Comparison of ENCODE assay signal across 9 mouse cellular contexts in the genomic region with DNA sequence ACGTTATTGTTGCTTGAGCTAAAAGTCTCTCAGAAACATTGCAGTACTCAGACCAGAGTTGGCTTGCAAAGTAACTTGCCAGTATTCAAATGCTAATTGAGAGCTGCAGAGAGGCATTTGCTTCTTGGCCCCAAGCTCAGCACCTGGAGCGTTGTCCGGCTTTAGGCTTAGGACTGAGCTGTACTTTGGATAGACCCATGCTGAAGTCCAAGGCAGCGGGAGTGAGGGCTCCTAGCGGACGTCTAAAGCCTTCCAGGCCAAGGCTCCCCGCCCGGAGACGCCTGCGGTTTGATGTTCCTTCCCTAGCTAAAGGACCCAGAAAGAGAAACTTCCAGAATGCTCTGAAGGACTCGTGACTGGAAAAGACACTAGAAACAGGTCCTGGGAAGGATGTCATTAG. TPM values are rescaled to one million over a fixed set of nuclear protein-coding genes. Genes with fewer than 3 reads are reported as not detected.
DNase-seq lines count a peak whose midpoint lies in the region; ATAC-seq and TF ChIP-seq lines count a peak whose summit lies in the region.
"Had no signal": no experiment of that assay in that cellular context is flagged by ENCODE, and none has a peak within 500 bp of the region (broad histone marks: within the 10 kb centered on the region; RNA-seq: fewer than 3 reads in every experiment).

No protein-coding gene starts in this region.

- 1% methylated on average over 11 of the region's 11 CpGs for WGBS in midbrain, embryonic 10.5 days
- WGBS in midbrain, embryonic 15.5 days: 1% methylated on average over 11 of the region's 11 CpGs
- 2% methylated on average over 11 of the region's 11 CpGs for WGBS in hindbrain, embryonic 10.5 days
- 4% methylated on average over 11 of the region's 11 CpGs for WGBS in stomach, postnatal 0 days

- H3K9ac ChIP-seq in midbrain, embryonic 15.5 days: no peak overlapping the region
- no peak overlapping the region for H3K9ac ChIP-seq in stomach, postnatal 0 days (ENCODE audit: low read length)

- 0 out of 2 replicates have a peak, but pooled peaks cover under 1% of the 10 kb centered on the region for H3K36me3 ChIP-seq in midbrain, embryonic 10.5 days
- H3K36me3 ChIP-seq in midbrain, embryonic 15.5 days (replicated peaks): no peaks in the 10 kb centered on the region
- H3K36me3 ChIP-seq in hindbrain, embryonic 10.5 days: no peaks in the 10 kb centered on the region; the same call in 1 of the 2 replicates
- H3K36me3 ChIP-seq in stomach, postnatal 0 days (ENCODE audit: control insufficient read depth, insufficient read depth, low read length): no peaks in the 10 kb centered on the region

- H3K4me3 ChIP-seq in midbrain, embryonic 10.5 days: peak overlapping the region; percentile 46
- no peak overlapping the region for H3K4me3 ChIP-seq in midbrain, embryonic 15.5 days
- peak overlapping the region; percentile 48; the same call in 1 of the 2 replicates for H3K4me3 ChIP-seq in hindbrain, embryonic 10.5 days
- H3K4me3 ChIP-seq in stomach, postnatal 0 days (ENCODE audit: low read depth, low read length): 0 out of 2 replicates have a peak overlapping the region, but pooled peaks have one; percentile 37
- H3K4me3 ChIP-seq: left cerebral cortex, adult 2 months had no signal

- no peak overlapping the region for H3K27ac ChIP-seq in midbrain, embryonic 10.5 days (replicated peaks)
- no peak overlapping the region for H3K27ac ChIP-seq in midbrain, embryonic 15.5 days
- H3K27ac ChIP-seq in hindbrain, embryonic 10.5 days: no peak overlapping the region
- no peak overlapping the region for H3K27ac ChIP-seq in stomach, postnatal 0 days (replicated peaks)
- H3K27ac ChIP-seq: left cerebral cortex, adult 2 months had no signal

- no peaks in the 10 kb centered on the region for H3K9me3 ChIP-seq in midbrain, embryonic 10.5 days (replicated peaks)
- H3K9me3 ChIP-seq in midbrain, embryonic 15.5 days: no peaks in the 10 kb centered on the region
- H3K9me3 ChIP-seq in hindbrain, embryonic 10.5 days: 0 out of 2 replicates have a peak, but pooled peaks cover 2% of the 10 kb centered on the region
- no peaks in the 10 kb centered on the region for H3K9me3 ChIP-seq in stomach, postnatal 0 days (ENCODE audit: control insufficient read depth, low read length)

- no peak overlapping the region for H3K4me2 ChIP-seq in midbrain, embryonic 15.5 days
- peak overlapping the region; percentile 55; the same call in 1 of the 2 replicates for H3K4me2 ChIP-seq in stomach, postnatal 0 days (replicated peaks; ENCODE audit: low read depth)

- peak; percentile 54 for TF ChIP-seq CTCF in stomach, postnatal 0 days (IDR thresholded peaks at IDR 0.05; ENCODE audit: low read depth)

- ATAC-seq in midbrain, embryonic 15.5 days (replicated peaks): no peak
- ATAC-seq in stomach, postnatal 0 days (ENCODE audit: low FRiP score, low TSS enrichment): no peak

- peaks cover 66% of the 10 kb centered on the region for H3K27me3 ChIP-seq in midbrain, embryonic 10.5 days (ENCODE audit: low read depth, poor library complexity, severe bottlenecking)
- H3K27me3 ChIP-seq in midbrain, embryonic 15.5 days (replicated peaks): peaks cover 56% of the 10 kb centered on the region
- peaks cover 64% of the 10 kb centered on the region for H3K27me3 ChIP-seq in hindbrain, embryonic 10.5 days (ENCODE audit: insufficient read depth, poor library complexity, severe bottlenecking)
- peaks cover 13% of the 10 kb centered on the region; the same call in 1 of the 2 replicates for H3K27me3 ChIP-seq in stomach, postnatal 0 days (ENCODE audit: control insufficient read depth, insufficient read depth, low read length)

- no peak for TF ChIP-seq EP300 in stomach, postnatal 0 days (optimal IDR thresholded peaks at IDR 0.05)

- intact Hi-C loops in gastrocnemius, postnatal 36 days (cut with DNase I): no loop called here
- intact Hi-C loops in left cerebral cortex, postnatal 25 days (cut with DNase I): no loop called here

- H3K4me1 ChIP-seq in midbrain, embryonic 10.5 days: peaks cover 23% of the 10 kb centered on the region
- peaks cover 22% of the 10 kb centered on the region for H3K4me1 ChIP-seq in midbrain, embryonic 15.5 days
- peaks cover 29% of the 10 kb centered on the region for H3K4me1 ChIP-seq in hindbrain, embryonic 10.5 days (replicated peaks)
- H3K4me1 ChIP-seq in stomach, postnatal 0 days (replicated peaks; ENCODE audit: control insufficient read depth, insufficient read depth): no peaks in the 10 kb centered on the region

- DNase-seq in midbrain, embryonic 10.5 days (ENCODE audit: low spot score): peak; percentile 43
- DNase-seq in hindbrain, embryonic 10.5 days (ENCODE audit: low spot score): peak; percentile 37
- peak; percentile 50 to 60 for DNase-seq in kidney, postnatal 4 days
- DNase-seq in stomach, postnatal 0 days (ENCODE audit: low spot score): no peak
- DNase-seq in thymus, postnatal 25 days: no peak
- DNase-seq in gastrocnemius, postnatal 36 days: no peak
- no peak for DNase-seq in left cerebral cortex, postnatal 25 days (ENCODE audit: low spot score in 2 of 2)

RNA-seq across cellular contexts. Expression of gene Galr2, which starts 1.4 kb away (rescaled TPM):
- 0.09 and 0.12 TPM in 2 replicates for polyA plus RNA-seq in midbrain, embryonic 10.5 days (2016; fragmentation: Nextera tagmentation; extraction: Ambion mirVana)
- polyA plus RNA-seq in midbrain, embryonic 15.5 days (2015; fragmentation: Nextera tagmentation; extraction: Ambion mirVana): 0.45 and 0.57 TPM in 2 replicates
- 0.11 and 0.33 TPM in 2 replicates for polyA plus RNA-seq in hindbrain, embryonic 10.5 days (2016; fragmentation: Nextera tagmentation; extraction: Ambion mirVana)
- 0.68 and 0.76 TPM in 2 replicates for polyA plus RNA-seq in stomach, postnatal 0 days (2015; fragmentation: Nextera tagmentation; extraction: Ambion mirVana)
- total RNA-seq in gastrocnemius, postnatal 36 days (2021): under 1 TPM; 0.12 to 0.31 TPM
- total RNA-seq in left cerebral cortex, postnatal 25 days (2021): not detected
- total RNA-seq: left cerebral cortex, adult 2 months had no signal

RNA-seq across cellular contexts. Expression of gene Srp68, which starts 8.1 kb away (rescaled TPM):
- 96.1 and 106 TPM in 2 replicates for polyA plus RNA-seq in midbrain, embryonic 10.5 days (2016; fragmentation: Nextera tagmentation; extraction: Ambion mirVana)
- 62.4 and 63.5 TPM in 2 replicates for polyA plus RNA-seq in midbrain, embryonic 15.5 days (2015; fragmentation: Nextera tagmentation; extraction: Ambion mirVana)
- polyA plus RNA-seq in hindbrain, embryonic 10.5 days (2016; fragmentation: Nextera tagmentation; extraction: Ambion mirVana): 96.2 and 100 TPM in 2 replicates
- polyA plus RNA-seq in stomach, postnatal 0 days (2015; fragmentation: Nextera tagmentation; extraction: Ambion mirVana): 52.6 and 53.0 TPM in 2 replicates
- 10 to 100 TPM; 72.1 to 83.1 TPM for total RNA-seq in gastrocnemius, postnatal 36 days (2021)
- total RNA-seq in left cerebral cortex, postnatal 25 days (2021): 10 to 100 TPM; 65.8 to 69.8 TPM

RNA-seq across cellular contexts. Expression of gene Exoc7, which starts 24.9 kb away (rescaled TPM):
- polyA plus RNA-seq in midbrain, embryonic 10.5 days (2016; fragmentation: Nextera tagmentation; extraction: Ambion mirVana): 57.6 and 71.6 TPM in 2 replicates
- 109 and 110 TPM in 2 replicates for polyA plus RNA-seq in midbrain, embryonic 15.5 days (2015; fragmentation: Nextera tagmentation; extraction: Ambion mirVana)
- polyA plus RNA-seq in hindbrain, embryonic 10.5 days (2016; fragmentation: Nextera tagmentation; extraction: Ambion mirVana): 52.2 and 79.2 TPM in 2 replicates
- polyA plus RNA-seq in stomach, postnatal 0 days (2015; fragmentation: Nextera tagmentation; extraction: Ambion mirVana): 42.3 and 43.9 TPM in 2 replicates
- 10 to 100 TPM; 85.9 to 94.8 TPM for total RNA-seq in gastrocnemius, postnatal 36 days (2021)
- 10 to 100 TPM; 95.7 to 97.4 TPM for total RNA-seq in left cerebral cortex, postnatal 25 days (2021)

RNA-seq across cellular contexts. Expression of gene Evpl, which starts 44.2 kb away (rescaled TPM):
- 0.32 and 0.57 TPM in 2 replicates for polyA plus RNA-seq in midbrain, embryonic 10.5 days (2016; fragmentation: Nextera tagmentation; extraction: Ambion mirVana)
- 0.84 and 0.96 TPM in 2 replicates for polyA plus RNA-seq in midbrain, embryonic 15.5 days (2015; fragmentation: Nextera tagmentation; extraction: Ambion mirVana)
- polyA plus RNA-seq in hindbrain, embryonic 10.5 days (2016; fragmentation: Nextera tagmentation; extraction: Ambion mirVana): 0.35 and 0.76 TPM in 2 replicates
- 26.5 and 30.1 TPM in 2 replicates for polyA plus RNA-seq in stomach, postnatal 0 days (2015; fragmentation: Nextera tagmentation; extraction: Ambion mirVana)
- under 1 TPM; 0.05 to 0.07 TPM for total RNA-seq in gastrocnemius, postnatal 36 days (2021)
- 1 to 10 TPM in 1 of 2 experiments, under 1 TPM in 1; 0.92 to 1.1 TPM for total RNA-seq in left cerebral cortex, postnatal 25 days (2021)

RNA-seq across cellular contexts. Expression of gene Foxj1, which starts 53.1 kb away (rescaled TPM):
- 7.1 and 8.4 TPM in 2 replicates for polyA plus RNA-seq in midbrain, embryonic 10.5 days (2016; fragmentation: Nextera tagmentation; extraction: Ambion mirVana)
- polyA plus RNA-seq in midbrain, embryonic 15.5 days (2015; fragmentation: Nextera tagmentation; extraction: Ambion mirVana): 17.4 and 20.4 TPM in 2 replicates
- polyA plus RNA-seq in hindbrain, embryonic 10.5 days (2016; fragmentation: Nextera tagmentation; extraction: Ambion mirVana): 15.1 and 29.1 TPM in 2 replicates
- polyA plus RNA-seq in stomach, postnatal 0 days (2015; fragmentation: Nextera tagmentation; extraction: Ambion mirVana): 0.19 and 0.40 TPM in 2 replicates
- total RNA-seq in gastrocnemius, postnatal 36 days (2021): not detected
- 1 to 10 TPM; 4.8 to 6.3 TPM for total RNA-seq in left cerebral cortex, postnatal 25 days (2021)

Comparison
In these comparisons a context has a peak if more than half of its experiments do, and no peak if none do; other contexts are left out.
1. DNase-seq: peak in midbrain, embryonic 10.5 days (single experiment), hindbrain, embryonic 10.5 days (single experiment) and kidney, postnatal 4 days (2 of 2); none in stomach, postnatal 0 days (single experiment), thymus, postnatal 25 days (single experiment), gastrocnemius, postnatal 36 days (0 of 2) and left cerebral cortex, postnatal 25 days (0 of 2).